Mouse (Mus musculus): ENCODE measurements around the gene Slc46a2.

- TF ChIP-seq POLR2A (IDR thresholded peaks at IDR 0.05; ENCODE audit: borderline replicate concordance, low read depth, low read length) (no peak), CTCF (IDR thresholded peaks at IDR 0.05; ENCODE audit: low read depth, low read length) (no peak)
Measured at GRCm38 (mm10) chr4:59876570-59876969, 38.3 kb downstream of the Slc46a2 start.

Measured in bone marrow macrophage, adult 2 months (primary cell).